Mouse (Mus musculus): Measurements from ENCODE around the gene Sympk. TPM values are rescaled to one million over a fixed set of nuclear protein-coding genes. Genes with fewer than 3 reads are reported as not detected.

Gene Sympk
- polyA plus RNA-seq (2014; fragmentation: Nextera tagmentation; extraction: Ambion mirVana): 18.7 and 18.8 TPM in 2 replicates

DNA sequence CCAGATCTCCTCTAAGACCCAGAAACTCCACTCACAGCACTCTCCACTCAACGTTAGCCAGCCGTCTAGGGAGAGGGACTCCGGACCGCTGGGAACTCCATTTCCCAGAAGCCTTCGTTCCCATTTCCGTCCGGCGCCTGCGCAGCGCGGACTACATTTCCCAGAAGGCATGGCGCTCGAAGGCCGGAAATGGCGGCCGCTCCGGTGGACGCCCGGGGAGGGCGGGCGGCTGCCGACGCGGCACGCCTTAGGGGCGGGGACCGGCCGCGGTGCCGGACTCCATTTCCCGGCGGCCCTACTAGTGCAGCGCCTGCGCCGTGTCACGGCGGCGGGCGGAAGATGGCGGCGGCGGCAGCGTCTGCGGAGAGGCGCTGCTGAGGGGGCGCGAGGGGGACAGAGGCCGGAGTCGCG, at the start of gene Sympk:
Gene Sympk (plus strand): TSS at position 282 of the 411 bp plus-strand sequence.
- DNase-seq (ENCODE audit: low spot score) (peak; percentile 98), ATAC-seq (ENCODE audit: low FRiP score) (peak; percentile 96)
- Histone ChIP-seq H3K4me3 (replicated peaks; ENCODE audit: low read length) (peak within 1 kb of the TSS; percentile 97), H3K4me2 (replicated peaks) (peak within 1 kb of the TSS; percentile 92), H3K9me3 (ENCODE audit: control insufficient read depth, low read length) (no peaks in the 10 kb centered on the region), H3K36me3 (replicated peaks; ENCODE audit: control insufficient read depth, insufficient read depth) (peaks cover 8% of the 10 kb centered on the region), H3K9ac (peak within 1 kb of the TSS; percentile 87), H3K27me3 (ENCODE audit: control insufficient read depth, insufficient read depth, low read length) (peaks cover 31% of the 10 kb centered on the region), H3K27ac (peak within 1 kb of the TSS; percentile 66), H3K4me1 (replicated peaks; ENCODE audit: control insufficient read depth, insufficient read depth, low read length) (peaks cover 11% of the 10 kb centered on the region)
- WGBS: 1% methylated on average over 49 of the region's 50 CpGs

DNA sequence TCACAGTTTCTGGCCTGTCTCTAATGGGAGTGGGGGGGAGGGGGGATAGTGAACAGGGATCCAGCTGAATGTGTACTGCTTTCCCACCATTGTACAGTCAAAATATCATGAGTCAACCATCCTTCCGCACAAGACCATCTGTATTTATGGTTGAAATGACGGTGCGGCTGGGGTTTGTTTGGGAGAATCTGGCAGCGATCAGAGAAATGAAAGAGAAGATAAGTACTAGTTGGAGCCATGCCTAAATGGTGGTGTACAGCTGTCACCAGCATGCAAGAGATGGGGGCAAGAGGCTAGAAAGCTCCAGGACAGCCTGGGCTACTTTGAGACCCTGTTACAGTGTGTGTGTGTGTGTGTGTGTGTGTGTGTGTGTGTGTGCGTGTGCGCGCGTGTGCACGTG, 45.8 kb upstream of the Sympk start:
- H3K27me3 ChIP-seq (ENCODE audit: control insufficient read depth, insufficient read depth, low read length): no peaks in the 10 kb centered on the region
- H3K4me3 ChIP-seq (replicated peaks; ENCODE audit: low read length): no peak overlapping the region
- ATAC-seq (ENCODE audit: low FRiP score): no peak
- WGBS: 92% methylated on average over 9 of the region's 9 CpGs
- no peaks in the 10 kb centered on the region for H3K4me1 ChIP-seq (replicated peaks; ENCODE audit: control insufficient read depth, insufficient read depth, low read length)
- H3K9ac ChIP-seq: no peak overlapping the region
- H3K4me2 ChIP-seq (replicated peaks): no peak overlapping the region
- H3K36me3 ChIP-seq (replicated peaks; ENCODE audit: control insufficient read depth, insufficient read depth): no peaks in the 10 kb centered on the region
- no peak for DNase-seq (ENCODE audit: low spot score)
- H3K27ac ChIP-seq: no peak overlapping the region
- H3K9me3 ChIP-seq (ENCODE audit: control insufficient read depth, low read length): no peaks in the 10 kb centered on the region

DNA sequence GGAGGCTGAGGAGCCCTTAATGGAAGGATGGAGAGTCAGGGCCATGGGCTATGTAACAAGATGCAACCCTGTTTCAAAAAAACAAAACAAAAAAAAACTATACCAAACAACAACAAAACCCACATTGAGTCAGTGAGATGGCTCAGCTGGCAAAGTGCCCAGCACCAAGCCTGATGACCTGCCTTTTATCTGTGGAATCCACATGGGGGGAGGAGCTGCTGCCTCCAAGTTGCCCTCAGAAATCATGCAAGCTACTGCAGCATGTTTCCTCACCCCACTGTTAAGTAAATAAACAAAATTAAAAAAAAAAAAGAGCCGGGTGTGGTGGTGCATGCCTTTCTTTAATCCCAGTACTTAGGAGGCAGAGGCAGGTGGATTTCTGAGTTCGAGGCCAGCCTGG, 37.7 kb upstream of the Sympk start:
- H3K4me2 ChIP-seq (replicated peaks): no peak overlapping the region
- peaks cover 7% of the 10 kb centered on the region for H3K4me1 ChIP-seq (replicated peaks; ENCODE audit: control insufficient read depth, insufficient read depth, low read length)
- DNase-seq (ENCODE audit: low spot score) (no peak), ATAC-seq (ENCODE audit: low FRiP score) (no peak)
- no peaks in the 10 kb centered on the region for H3K36me3 ChIP-seq (replicated peaks; ENCODE audit: control insufficient read depth, insufficient read depth)
- H3K27me3 ChIP-seq (ENCODE audit: control insufficient read depth, insufficient read depth, low read length): no peaks in the 10 kb centered on the region
- WGBS: 85% methylated on average over 2 of the region's 2 CpGs
- no peak overlapping the region for H3K9ac ChIP-seq
- H3K4me3 ChIP-seq (replicated peaks; ENCODE audit: low read length): no peak overlapping the region
- no peak overlapping the region for H3K27ac ChIP-seq
- H3K9me3 ChIP-seq (ENCODE audit: control insufficient read depth, low read length): no peaks in the 10 kb centered on the region

DNA sequence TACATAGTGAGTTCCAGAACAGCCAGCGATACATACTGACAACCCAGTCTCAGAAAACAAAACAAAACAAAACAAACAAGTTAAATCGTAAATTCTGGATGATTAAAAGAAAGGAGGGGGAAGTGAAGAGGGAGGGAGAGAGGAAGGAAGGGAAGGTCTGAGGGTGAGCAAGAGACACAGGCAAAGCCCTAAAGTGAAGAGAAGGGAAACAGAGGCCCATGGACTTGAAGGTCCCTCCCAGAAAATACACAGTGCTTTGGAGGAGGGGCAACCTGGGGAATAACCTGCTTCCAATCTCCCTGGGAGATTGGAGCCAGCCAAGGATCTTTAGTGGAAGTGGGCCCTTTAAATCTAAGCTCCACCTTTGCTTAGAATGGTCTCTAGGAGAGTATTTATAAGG, 37.1 kb upstream of the Sympk start, which contains the start of gene Nanos2:
Gene Nanos2 (plus strand): TSS at position 301 of the 400 bp plus-strand sequence.
- Histone ChIP-seq H3K9me3 (ENCODE audit: control insufficient read depth, low read length) (no peaks in the 10 kb centered on the region), H3K4me2 (replicated peaks) (no peak within 1 kb of the TSS), H3K27ac (no peak within 1 kb of the TSS), H3K4me3 (replicated peaks; ENCODE audit: low read length) (no peak within 1 kb of the TSS), H3K9ac (no peak within 1 kb of the TSS), H3K4me1 (replicated peaks; ENCODE audit: control insufficient read depth, insufficient read depth, low read length) (peaks cover 7% of the 10 kb centered on the region), H3K36me3 (replicated peaks; ENCODE audit: control insufficient read depth, insufficient read depth) (no peaks in the 10 kb centered on the region), H3K27me3 (ENCODE audit: control insufficient read depth, insufficient read depth, low read length) (no peaks in the 10 kb centered on the region)
- DNase-seq (ENCODE audit: low spot score) (no peak), ATAC-seq (ENCODE audit: low FRiP score) (no peak)
- WGBS: 74% methylated on average over 2 of the region's 2 CpGs

DNA sequence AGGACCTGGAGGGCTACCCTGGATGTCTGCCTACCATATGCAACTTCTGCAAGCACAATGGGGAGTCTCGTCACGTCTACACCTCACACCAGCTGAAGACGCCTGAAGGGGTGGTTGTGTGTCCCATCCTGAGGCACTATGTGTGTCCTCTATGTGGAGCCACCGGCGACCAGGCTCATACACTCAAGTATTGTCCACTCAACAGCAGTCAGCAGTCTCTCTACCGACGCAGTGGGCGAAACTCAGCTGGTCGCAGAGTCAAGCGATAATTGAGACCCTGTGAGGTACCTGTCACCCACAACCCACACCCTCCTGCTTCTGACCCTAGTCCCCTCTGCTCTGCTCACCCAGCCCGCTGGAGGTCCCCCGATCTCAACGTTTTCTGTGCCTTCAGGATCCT, 36.4 kb upstream of the Sympk start:
- Histone ChIP-seq H3K9me3 (ENCODE audit: control insufficient read depth, low read length) (no peaks in the 10 kb centered on the region), H3K27me3 (ENCODE audit: control insufficient read depth, insufficient read depth, low read length) (no peaks in the 10 kb centered on the region), H3K9ac (no peak overlapping the region), H3K27ac (no peak overlapping the region), H3K4me3 (replicated peaks; ENCODE audit: low read length) (no peak overlapping the region), H3K4me2 (replicated peaks) (no peak overlapping the region), H3K4me1 (replicated peaks; ENCODE audit: control insufficient read depth, insufficient read depth, low read length) (peaks cover 14% of the 10 kb centered on the region), H3K36me3 (replicated peaks; ENCODE audit: control insufficient read depth, insufficient read depth) (no peaks in the 10 kb centered on the region)
- 77% methylated on average over 13 of the region's 13 CpGs for WGBS
- no peak for ATAC-seq (ENCODE audit: low FRiP score)
- no peak for DNase-seq (ENCODE audit: low spot score)

DNA sequence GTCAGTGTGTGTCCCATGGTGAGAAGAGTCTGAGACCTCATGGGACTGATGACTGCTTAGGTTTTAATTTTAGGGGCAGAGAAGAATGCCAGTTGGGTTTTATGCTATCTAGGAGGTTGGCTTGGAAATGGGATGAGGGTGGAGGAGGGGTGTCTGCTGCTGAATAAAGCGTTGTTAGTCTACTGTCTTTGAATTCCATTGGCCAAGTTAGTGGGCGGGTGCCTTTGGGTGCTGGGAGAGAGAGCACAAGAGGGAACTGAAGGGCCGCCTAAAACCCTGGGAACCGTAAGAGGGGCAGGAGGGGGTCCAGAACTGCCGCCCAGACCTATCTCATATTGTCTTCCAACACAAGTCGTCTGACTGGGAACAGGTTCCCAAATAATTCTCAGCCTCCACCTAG, 35.4 kb upstream of the Sympk start:
- no peaks in the 10 kb centered on the region for H3K9me3 ChIP-seq (ENCODE audit: control insufficient read depth, low read length)
- no peak overlapping the region for H3K4me2 ChIP-seq (replicated peaks)
- no peak overlapping the region for H3K9ac ChIP-seq
- 76% methylated on average over 6 of the region's 6 CpGs for WGBS
- no peak for DNase-seq (ENCODE audit: low spot score)
- H3K27ac ChIP-seq: no peak overlapping the region
- H3K27me3 ChIP-seq (ENCODE audit: control insufficient read depth, insufficient read depth, low read length): no peaks in the 10 kb centered on the region
- no peak for ATAC-seq (ENCODE audit: low FRiP score)
- H3K36me3 ChIP-seq (replicated peaks; ENCODE audit: control insufficient read depth, insufficient read depth): no peaks in the 10 kb centered on the region
- H3K4me1 ChIP-seq (replicated peaks; ENCODE audit: control insufficient read depth, insufficient read depth, low read length): peaks cover 22% of the 10 kb centered on the region
- H3K4me3 ChIP-seq (replicated peaks; ENCODE audit: low read length): no peak overlapping the region

DNA sequence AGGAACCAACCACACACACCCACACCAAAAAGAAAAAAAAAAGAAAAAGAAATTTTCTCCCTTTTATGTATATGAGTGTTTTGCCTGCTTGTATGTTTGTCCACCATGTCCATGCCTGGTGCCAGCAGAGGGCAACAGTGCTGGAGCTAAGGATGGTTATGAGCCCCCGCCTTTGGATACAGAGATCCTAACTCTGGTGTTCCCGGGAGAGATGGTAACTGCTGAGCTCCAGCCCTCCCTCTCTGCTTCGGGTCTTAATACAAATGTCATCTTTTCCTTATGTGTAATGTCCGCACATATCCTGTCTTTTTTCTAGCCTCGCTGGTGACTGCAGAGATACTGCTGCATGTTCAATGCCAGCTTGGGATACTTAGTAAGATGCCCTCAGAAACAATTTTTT, 34.2 kb upstream of the Sympk start:
- 5% methylated on average over 5 of the region's 5 CpGs for whole genome bisulfite sequencing
- Histone ChIP-seq H3K4me3 (replicated peaks; ENCODE audit: low read length) (peak overlapping the region; percentile 58), H3K27ac (peak overlapping the region; percentile 93), H3K27me3 (ENCODE audit: control insufficient read depth, insufficient read depth, low read length) (no peaks in the 10 kb centered on the region), H3K4me2 (replicated peaks) (peak overlapping the region; percentile 75), H3K9ac (peak overlapping the region; percentile 57), H3K36me3 (replicated peaks; ENCODE audit: control insufficient read depth, insufficient read depth) (no peaks in the 10 kb centered on the region), H3K9me3 (ENCODE audit: control insufficient read depth, low read length) (no peaks in the 10 kb centered on the region), H3K4me1 (replicated peaks; ENCODE audit: control insufficient read depth, insufficient read depth, low read length) (peaks cover 28% of the 10 kb centered on the region)
- no peak for ATAC-seq (ENCODE audit: low FRiP score)
- DNase-seq (ENCODE audit: low spot score): peak; percentile 63

DNA sequence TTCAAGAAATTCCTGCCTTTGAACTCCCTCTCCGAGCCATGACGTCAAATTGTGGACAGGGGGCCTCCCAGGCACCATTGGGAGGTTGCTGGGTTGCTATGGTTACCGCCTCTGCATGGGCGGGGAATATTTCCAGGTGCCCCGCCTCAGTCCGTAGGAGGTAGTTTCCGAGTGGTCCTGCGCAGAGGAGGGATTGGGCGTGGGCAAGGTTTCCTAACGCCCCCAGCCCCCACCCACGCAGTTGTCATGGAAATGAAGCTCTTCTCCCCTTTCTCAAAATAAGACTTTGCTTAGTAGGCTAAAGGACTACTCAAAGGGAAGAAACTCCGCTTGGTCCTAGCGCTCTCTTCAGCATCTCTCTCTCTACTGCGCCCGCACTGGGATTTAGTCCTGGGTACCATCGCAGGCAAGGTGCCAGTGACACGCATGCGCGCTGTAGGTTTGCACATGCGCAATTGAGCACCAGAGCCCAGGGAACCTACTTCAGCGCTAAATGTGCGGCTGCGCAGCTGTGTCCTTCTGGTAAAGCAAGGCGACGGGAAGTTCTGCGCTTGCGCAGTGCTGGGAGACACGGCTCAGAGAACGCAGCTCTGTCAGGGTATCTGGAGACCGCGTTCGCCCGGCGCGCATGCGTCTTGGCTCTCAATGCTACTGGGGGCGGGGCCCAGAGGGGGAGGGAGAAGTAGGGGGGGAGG, 33.4 kb upstream of the Sympk start, which contains the start of gene Mypop:
Gene Mypop (plus strand): TSS at position 645 of the 695 bp plus-strand sequence.
- ATAC-seq (ENCODE audit: low FRiP score): peak; percentile 93
- H3K4me2 ChIP-seq (replicated peaks): peak within 1 kb of the TSS; percentile 75
- WGBS: under 1% methylated on average over 37 of the region's 37 CpGs

DNA sequence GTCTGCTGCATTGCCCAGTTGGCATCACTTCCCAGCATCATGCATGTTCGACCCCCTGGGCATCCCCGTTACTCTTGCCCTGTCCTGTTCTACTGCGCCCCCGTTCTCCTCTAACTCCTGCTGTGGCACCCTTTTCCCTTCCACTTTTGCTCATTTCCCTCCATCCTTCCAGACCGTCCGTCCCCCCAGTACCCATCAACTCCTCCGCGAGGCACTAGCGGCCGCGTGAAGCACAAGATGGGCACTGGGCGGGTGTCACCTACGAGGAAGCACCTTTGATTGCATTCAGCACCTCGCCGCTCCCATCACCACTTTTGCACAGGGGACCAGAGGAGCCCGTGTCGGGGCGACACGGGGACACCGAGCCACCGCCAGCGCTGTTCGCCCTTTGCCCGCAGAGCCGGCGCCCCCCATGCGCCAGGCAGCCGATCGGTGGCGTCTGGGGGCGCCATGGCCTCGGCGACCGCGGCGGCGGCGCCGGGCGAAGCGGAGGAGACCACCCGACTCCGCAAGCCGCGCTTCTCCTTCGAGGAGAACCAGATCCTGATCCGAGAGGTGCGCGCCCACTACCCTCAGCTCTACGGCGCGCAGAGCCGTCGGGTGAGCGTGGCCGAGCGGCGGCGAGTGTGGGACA, 32.4 kb upstream of the Sympk start:
- Histone ChIP-seq H3K27me3 (ENCODE audit: control insufficient read depth, insufficient read depth, low read length) (no peaks in the 10 kb centered on the region), H3K9ac (peak overlapping the region; percentile 74), H3K4me1 (replicated peaks; ENCODE audit: control insufficient read depth, insufficient read depth, low read length) (peaks cover 30% of the 10 kb centered on the region), H3K9me3 (ENCODE audit: control insufficient read depth, low read length) (no peaks in the 10 kb centered on the region), H3K4me2 (replicated peaks) (peak overlapping the region; percentile 75), H3K27ac (peak overlapping the region; percentile 78), H3K4me3 (replicated peaks; ENCODE audit: low read length) (peak overlapping the region; percentile 58), H3K36me3 (replicated peaks; ENCODE audit: control insufficient read depth, insufficient read depth) (no peaks in the 10 kb centered on the region)
- ATAC-seq (ENCODE audit: low FRiP score): peak; percentile 7; the same call in 1 of the 2 replicates
- DNase-seq (ENCODE audit: low spot score): no peak
- under 1% methylated on average over 53 of the region's 59 CpGs for WGBS

More for the DNA sequence above, 33.4 kb upstream of the Sympk start, which contains the start of gene Mypop:
- Histone ChIP-seq H3K4me1 (replicated peaks; ENCODE audit: control insufficient read depth, insufficient read depth, low read length) (peaks cover 30% of the 10 kb centered on the region), H3K9me3 (ENCODE audit: control insufficient read depth, low read length) (no peaks in the 10 kb centered on the region), H3K27me3 (ENCODE audit: control insufficient read depth, insufficient read depth, low read length) (no peaks in the 10 kb centered on the region), H3K9ac (peak within 1 kb of the TSS; percentile 74), H3K4me3 (replicated peaks; ENCODE audit: low read length) (peak within 1 kb of the TSS; percentile 58), H3K36me3 (replicated peaks; ENCODE audit: control insufficient read depth, insufficient read depth) (no peaks in the 10 kb centered on the region), H3K27ac (peak within 1 kb of the TSS; percentile 93)
- peak; percentile 100 for DNase-seq (ENCODE audit: low spot score)
